Mouse (Mus musculus) ES-Bruce4 (cell line): ENCODE data around the gene Hormad2.

Experiments
- CTCF ChIP-seq: IDR thresholded peaks from one replicate; pipeline ENCODE4 v1.8.1; 2011; ENCODE audit warnings: low read depth, low read length
- EP300 ChIP-seq: IDR thresholded peaks from 2 replicates; pipeline ENCODE4 v1.6.1; 2011; ENCODE audit warnings: low read depth, low read length; ENCODE audit not compliant: insufficient read depth
- POLR2A ChIP-seq: IDR thresholded peaks from one replicate; pipeline ENCODE4 v1.8.1; 2011; ENCODE audit warnings: low read length; ENCODE audit not compliant: insufficient read depth

- peak; percentile 88 for TF ChIP-seq CTCF
- TF ChIP-seq EP300, result no peak
- TF ChIP-seq POLR2A, result no peak
Measured at GRCm38 (mm10) chr11:4451116-4451515, 10.2 kb upstream of the Hormad2 start.
